Mouse (Mus musculus) ES-E14 (cell line): Measurements from ENCODE around the gene Cbarp.

Experiments used
- CHD2 ChIP-seq: IDR thresholded peaks from 2 replicates; pipeline ENCODE4 v1.6.1; 2014; ENCODE audit warnings: mild to moderate bottlenecking, low read depth, low read length, inconsistent platforms
- HCFC1 ChIP-seq: IDR thresholded peaks from 2 replicates; pipeline ENCODE4 v1.6.1; 2012; ENCODE audit warnings: low read length, inconsistent platforms, borderline replicate concordance; ENCODE audit not compliant: insufficient read depth
- MAFK ChIP-seq: IDR thresholded peaks from 2 replicates; pipeline ENCODE4 v1.6.1; 2014; ENCODE audit warnings: mild to moderate bottlenecking, low read depth, low read length, inconsistent platforms; ENCODE audit not compliant: insufficient read depth
- ZC3H11A ChIP-seq: IDR thresholded peaks from 2 replicates; pipeline ENCODE4 v1.6.1; 2012; ENCODE audit warnings: low read depth, mild to moderate bottlenecking, inconsistent platforms, low read length, borderline replicate concordance
- ZNF384 ChIP-seq: IDR thresholded peaks from 2 replicates; pipeline ENCODE4 v1.6.1; 2012; ENCODE audit warnings: low read depth, low read length, inconsistent platforms

GRCm38 (mm10) chr10:80131316-80131951 lies 9.2 kb downstream of the Cbarp start:
- TF ChIP-seq MAFK = no peak
- TF ChIP-seq CHD2 = no peak
- TF ChIP-seq ZC3H11A = no peak
- TF ChIP-seq HCFC1 = no peak
- TF ChIP-seq ZNF384 = no peak
